Mouse (Mus musculus): ENCODE measurements around the gene Abraxas2. TPM values are rescaled to one million over a fixed set of nuclear protein-coding genes. Genes with fewer than 3 reads are reported as not detected.

The Abraxas2 gene
- 8.9 TPM for polyA plus RNA-seq (2012; fragmentation: generic; extraction: Trizol)
- long read RNA-seq, experiment 1, transcript Abraxas2-201 (9 exons, 2,892 nt), result major isoform, 9 of 18 reads
- long read RNA-seq, experiment 1, partial matches to known transcripts, result 3 of 18 reads
- long read RNA-seq, experiment 1, other reads (novel, unspliced or antisense), result 1 of 18 reads
- long read RNA-seq, experiment 2, transcript Abraxas2-201 (9 exons, 2,892 nt), result major isoform, 116 of 126 reads
- long read RNA-seq, experiment 2, partial matches to known transcripts, result 0 of 126 reads
- long read RNA-seq, experiment 2, other reads (novel, unspliced or antisense), result 5 of 126 reads

DNA sequence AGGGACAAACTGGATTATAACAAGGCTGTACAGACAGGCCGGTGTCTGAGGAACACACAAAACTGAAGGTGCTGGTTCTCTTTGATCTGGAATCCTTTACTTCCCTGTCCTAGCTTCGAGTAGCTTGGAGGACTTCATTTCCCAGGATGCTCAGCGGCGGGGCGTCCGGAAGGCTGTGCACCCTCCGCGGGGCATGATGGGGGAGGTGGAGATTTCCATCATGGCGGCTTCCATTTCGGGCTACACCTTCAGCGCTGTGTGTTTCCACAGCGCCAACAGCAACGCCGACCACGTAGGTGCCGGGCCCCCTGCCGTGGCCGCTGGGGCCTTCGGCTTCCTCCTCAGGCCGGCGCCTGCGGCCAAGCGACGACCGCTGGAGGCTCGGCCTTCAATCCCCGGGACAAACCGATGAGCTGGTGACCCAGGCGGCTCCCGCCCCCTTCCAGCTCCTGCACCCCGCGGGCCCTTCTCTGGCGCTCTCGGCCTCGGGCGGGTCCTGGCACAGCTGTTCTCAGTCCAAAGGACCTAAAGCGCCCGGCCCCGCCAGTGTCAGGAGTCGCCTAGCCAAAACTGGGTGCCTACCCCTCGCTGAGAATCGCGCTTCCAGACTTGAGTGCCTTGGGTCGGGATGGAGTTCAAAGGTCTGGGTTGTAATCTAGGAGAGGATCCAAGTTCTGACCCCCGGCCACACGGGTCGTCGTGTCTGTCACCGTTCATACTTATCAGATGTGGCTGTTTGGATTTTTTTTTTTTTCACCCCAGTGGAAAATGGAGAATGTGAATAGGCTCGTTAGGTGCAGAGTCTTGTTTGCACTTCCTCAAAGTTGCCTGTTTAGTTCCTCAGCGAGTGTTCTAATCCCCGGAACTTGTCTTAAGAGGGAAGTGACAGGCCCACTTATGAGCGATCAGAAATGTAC is at the start of gene Abraxas2:
Gene Abraxas2 (plus strand): TSS at position 184 of the 917 bp plus-strand sequence.
- TF ChIP-seq MYOG (IDR thresholded peaks at IDR 0.05; ENCODE audit: control insufficient read depth, extremely low read depth, insufficient read length) (no peak), FOSL1 (IDR thresholded peaks at IDR 0.05; ENCODE audit: insufficient read depth, low read length, poor library complexity, severe bottlenecking) (no peak)
- H3K4me3 ChIP-seq (ENCODE audit: insufficient read depth, poor library complexity, severe bottlenecking), result peak within 1 kb of the TSS; percentile 72
- peak within 1 kb of the TSS; percentile 83 for H3ac ChIP-seq (ENCODE audit: control insufficient read depth, insufficient read length, low read depth)
- H3K36me3 ChIP-seq (ENCODE audit: control insufficient read depth, insufficient read depth), result no peaks in the 10 kb centered on the region
- H3K79me3 ChIP-seq (ENCODE audit: low read depth), result peaks cover 21% of the 10 kb centered on the region
- H3K79me2 ChIP-seq (ENCODE audit: control insufficient read depth, insufficient read depth), result peaks cover 47% of the 10 kb centered on the region
- H3K27me3 ChIP-seq (ENCODE audit: control insufficient read depth, insufficient read depth, insufficient read length), result no peaks in the 10 kb centered on the region

DNA sequence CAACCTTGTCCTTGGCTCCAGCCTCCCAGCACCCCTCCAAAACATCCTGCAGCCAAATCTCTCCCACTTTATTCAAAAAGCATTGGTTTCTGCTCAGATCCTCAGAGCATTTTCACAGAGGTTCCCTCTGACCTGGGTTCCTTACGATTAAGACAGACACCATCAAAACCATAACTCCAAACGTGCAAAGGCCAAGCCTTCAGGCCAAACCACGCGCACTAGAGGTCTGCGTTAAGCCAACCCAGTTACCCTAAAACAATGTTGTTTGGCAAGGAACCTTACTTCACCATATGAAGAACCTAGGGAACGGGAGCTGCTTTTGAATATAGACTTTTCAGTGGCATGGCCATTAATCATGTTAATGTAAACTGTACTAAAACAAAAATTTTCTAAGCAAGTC is 49.3 kb upstream of the Abraxas2 start:
- no peaks in the 10 kb centered on the region for H3K79me3 ChIP-seq (ENCODE audit: low read depth)

DNA sequence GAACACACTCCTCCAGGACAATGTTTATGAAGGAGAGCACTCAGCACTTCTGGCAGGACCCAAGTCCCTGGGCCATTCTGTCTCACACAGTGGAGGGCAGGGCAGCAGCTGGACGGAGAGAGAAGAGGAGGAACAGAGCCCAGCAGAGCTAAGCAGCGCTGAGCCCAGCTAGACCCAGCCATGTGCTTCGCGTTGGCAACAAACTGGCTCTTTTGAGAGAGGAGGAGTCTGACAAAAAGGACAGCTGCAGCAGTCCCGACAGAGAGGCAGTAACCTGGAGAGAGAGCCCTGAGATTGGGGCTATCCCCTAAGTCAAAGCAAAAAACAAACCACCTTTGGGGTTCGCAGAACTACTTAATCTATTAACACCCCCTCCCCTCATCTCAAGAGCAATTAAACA is 48.7 kb upstream of the Abraxas2 start:
- H3K4me3 ChIP-seq (ENCODE audit: insufficient read depth, poor library complexity, severe bottlenecking), result no peak overlapping the region
- no peaks in the 10 kb centered on the region for H3K79me2 ChIP-seq (ENCODE audit: control insufficient read depth, insufficient read depth)
- no peaks in the 10 kb centered on the region for H3K79me3 ChIP-seq (ENCODE audit: low read depth)

More for the DNA sequence above, 49.3 kb upstream of the Abraxas2 start:
- H3K79me2 ChIP-seq (ENCODE audit: control insufficient read depth, insufficient read depth), result no peaks in the 10 kb centered on the region
- no peaks in the 10 kb centered on the region for H3K27me3 ChIP-seq (ENCODE audit: control insufficient read depth, insufficient read depth, insufficient read length)
- H3K36me3 ChIP-seq (ENCODE audit: control insufficient read depth, insufficient read depth), result no peaks in the 10 kb centered on the region
- no peak overlapping the region for H3K4me3 ChIP-seq (ENCODE audit: insufficient read depth, poor library complexity, severe bottlenecking)
- TF ChIP-seq MYOG (IDR thresholded peaks at IDR 0.05; ENCODE audit: control insufficient read depth, extremely low read depth, insufficient read length) (no peak), MAX (IDR thresholded peaks at IDR 0.05) (no peak), USF1 (IDR thresholded peaks at IDR 0.05; ENCODE audit: low read depth) (no peak), CTCF (IDR thresholded peaks at IDR 0.05; ENCODE audit: control insufficient read depth, insufficient read depth, insufficient read length) (no peak), MYOD1 (IDR thresholded peaks at IDR 0.05; ENCODE audit: control insufficient read depth, insufficient read length, low read depth) (no peak), CEBPB (IDR thresholded peaks at IDR 0.05; ENCODE audit: low read depth) (no peak)
- H3ac ChIP-seq (ENCODE audit: control insufficient read depth, insufficient read length, low read depth), result no peak overlapping the region

DNA sequence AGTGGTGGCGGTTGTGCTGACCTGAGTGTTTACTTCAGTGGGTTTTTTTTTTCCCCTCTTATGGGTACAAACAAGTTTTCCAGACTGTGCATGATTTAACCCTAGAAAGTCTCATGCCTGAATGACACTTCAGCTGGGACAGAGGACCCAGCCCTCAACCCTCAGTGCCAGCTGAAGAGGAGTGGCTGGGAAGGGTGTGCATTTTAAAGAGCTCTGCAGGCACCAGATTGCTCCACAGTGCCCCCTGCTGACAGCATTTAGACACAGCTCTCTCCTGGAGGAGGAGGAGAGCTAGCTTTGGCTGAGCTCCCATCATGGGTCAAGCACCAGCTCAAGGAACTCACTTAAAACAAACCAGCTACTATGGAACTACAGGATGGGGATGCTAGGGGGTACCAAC is 48.1 kb upstream of the Abraxas2 start:
- TF ChIP-seq FOSL1 (IDR thresholded peaks at IDR 0.05; ENCODE audit: insufficient read depth, low read length, poor library complexity, severe bottlenecking), result no peak
- TF ChIP-seq CTCF (IDR thresholded peaks at IDR 0.05; ENCODE audit: control insufficient read depth, insufficient read depth, insufficient read length), result peak; percentile 74
- no peaks in the 10 kb centered on the region for H3K79me2 ChIP-seq (ENCODE audit: control insufficient read depth, insufficient read depth)
- no peak overlapping the region for H3ac ChIP-seq (ENCODE audit: control insufficient read depth, insufficient read length, low read depth)
- no peak overlapping the region for H3K4me3 ChIP-seq (ENCODE audit: insufficient read depth, poor library complexity, severe bottlenecking)
- no peaks in the 10 kb centered on the region for H3K36me3 ChIP-seq (ENCODE audit: control insufficient read depth, insufficient read depth)
- H3K27me3 ChIP-seq (ENCODE audit: control insufficient read depth, insufficient read depth, insufficient read length), result no peaks in the 10 kb centered on the region
- no peaks in the 10 kb centered on the region for H3K79me3 ChIP-seq (ENCODE audit: low read depth)

More for the DNA sequence above, 48.7 kb upstream of the Abraxas2 start:
- TF ChIP-seq USF1 (IDR thresholded peaks at IDR 0.05; ENCODE audit: low read depth) (no peak), CEBPB (IDR thresholded peaks at IDR 0.05; ENCODE audit: low read depth) (no peak), CTCF (IDR thresholded peaks at IDR 0.05; ENCODE audit: control insufficient read depth, insufficient read depth, insufficient read length) (no peak), MYOG (IDR thresholded peaks at IDR 0.05; ENCODE audit: control insufficient read depth, extremely low read depth, insufficient read length) (no peak), FOSL1 (IDR thresholded peaks at IDR 0.05; ENCODE audit: insufficient read depth, low read length, poor library complexity, severe bottlenecking) (no peak), MAX (IDR thresholded peaks at IDR 0.05) (no peak), MYOD1 (IDR thresholded peaks at IDR 0.05; ENCODE audit: control insufficient read depth, insufficient read length, low read depth) (no peak)
- H3ac ChIP-seq (ENCODE audit: control insufficient read depth, insufficient read length, low read depth), result no peak overlapping the region
- no peaks in the 10 kb centered on the region for H3K36me3 ChIP-seq (ENCODE audit: control insufficient read depth, insufficient read depth)
- no peaks in the 10 kb centered on the region for H3K27me3 ChIP-seq (ENCODE audit: control insufficient read depth, insufficient read depth, insufficient read length)

DNA sequence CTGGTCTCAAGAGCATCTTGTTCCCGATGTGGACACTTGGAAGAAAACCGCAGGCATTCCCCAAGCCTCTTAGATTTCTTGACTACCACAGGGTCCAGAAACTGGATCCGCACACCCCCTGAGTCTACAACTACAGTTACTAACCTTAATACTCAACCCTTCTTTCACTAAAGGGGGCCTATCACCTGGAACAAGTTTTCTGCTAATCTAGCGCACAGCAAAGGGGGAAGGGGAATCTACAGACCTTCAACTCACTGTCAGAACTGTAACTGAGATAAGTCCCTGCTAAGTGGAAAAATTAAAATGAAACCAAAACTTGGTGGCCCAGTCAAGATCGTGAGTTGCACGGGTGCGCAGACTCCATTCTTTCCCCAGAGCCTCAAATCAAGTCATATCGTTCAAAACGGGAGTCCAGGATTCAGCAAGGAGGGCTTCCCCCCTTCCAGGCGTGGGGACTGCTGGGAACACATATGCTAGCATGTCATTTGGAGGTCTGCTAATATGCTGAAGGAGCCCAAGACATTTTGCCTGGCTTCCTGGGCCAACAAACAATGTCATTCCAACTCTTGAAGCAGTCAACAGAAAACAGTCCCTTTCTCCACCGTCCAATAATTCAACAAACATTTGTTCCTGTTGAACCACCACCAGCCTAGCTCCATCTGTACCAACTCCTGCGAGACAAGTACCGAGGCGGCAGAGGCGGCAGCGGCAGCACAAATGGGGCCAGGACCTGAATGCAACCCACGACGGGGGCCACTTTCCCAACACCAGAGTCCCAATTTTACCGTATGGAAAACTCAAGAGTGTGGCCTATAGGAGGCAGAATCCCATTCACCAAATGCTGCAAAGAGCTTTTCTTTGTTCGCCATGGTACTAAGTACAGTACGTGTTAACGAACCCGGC is 47.1 kb upstream of the Abraxas2 start:
- Histone ChIP-seq H3K4me3 (ENCODE audit: insufficient read depth, poor library complexity, severe bottlenecking) (no peak overlapping the region), H3K79me3 (ENCODE audit: low read depth) (no peaks in the 10 kb centered on the region), H3ac (ENCODE audit: control insufficient read depth, insufficient read length, low read depth) (peak overlapping the region; percentile 19), H3K36me3 (ENCODE audit: control insufficient read depth, insufficient read depth) (no peaks in the 10 kb centered on the region), H3K79me2 (ENCODE audit: control insufficient read depth, insufficient read depth) (no peaks in the 10 kb centered on the region), H3K27me3 (ENCODE audit: control insufficient read depth, insufficient read depth, insufficient read length) (no peaks in the 10 kb centered on the region)
- no peak for TF ChIP-seq MAX (IDR thresholded peaks at IDR 0.05)
- no peak for TF ChIP-seq FOSL1 (IDR thresholded peaks at IDR 0.05; ENCODE audit: insufficient read depth, low read length, poor library complexity, severe bottlenecking)
- no peak for TF ChIP-seq CTCF (IDR thresholded peaks at IDR 0.05; ENCODE audit: control insufficient read depth, insufficient read depth, insufficient read length)
- TF ChIP-seq MYOD1 (IDR thresholded peaks at IDR 0.05; ENCODE audit: control insufficient read depth, insufficient read length, low read depth), result no peak
- no peak for TF ChIP-seq USF1 (IDR thresholded peaks at IDR 0.05; ENCODE audit: low read depth)
- TF ChIP-seq MYOG (IDR thresholded peaks at IDR 0.05; ENCODE audit: control insufficient read depth, extremely low read depth, insufficient read length), result no peak
- no peak for TF ChIP-seq CEBPB (IDR thresholded peaks at IDR 0.05; ENCODE audit: low read depth)
